Mouse (Mus musculus): ENCODE data around the gene Gm3233. TPM values are rescaled to one million over a fixed set of nuclear protein-coding genes. Genes with fewer than 3 reads are reported as not detected.

Gene Gm3233
- polyA plus RNA-seq, 1 experiment from 2014 or later = not detected

Other genes with a start within 250 kb of the Gm3233 start
- gene Fam207a, start 243.9 kb downstream of the Gm3233 start, polyA plus RNA-seq (2015; fragmentation: Nextera tagmentation; extraction: Ambion mirVana) = 36.5 and 36.6 TPM in 2 replicates
- gene Itgb2, start 229.4 kb downstream of the Gm3233 start, polyA plus RNA-seq (2015; fragmentation: Nextera tagmentation; extraction: Ambion mirVana) = 1.6 and 1.7 TPM in 2 replicates
- 194 and 206 TPM in 2 replicates for gene Pttg1ip, start 178.0 kb downstream of the Gm3233 start, polyA plus RNA-seq (2015; fragmentation: Nextera tagmentation; extraction: Ambion mirVana)
- 365 and 369 TPM in 2 replicates for gene Sumo3, start 153.6 kb downstream of the Gm3233 start, polyA plus RNA-seq (2015; fragmentation: Nextera tagmentation; extraction: Ambion mirVana)
- gene Gm49325, start 153.5 kb downstream of the Gm3233 start, polyA plus RNA-seq (2015; fragmentation: Nextera tagmentation; extraction: Ambion mirVana) = 2.2 TPM in 1 of 2 replicates, not detected in the other
- gene Ube2g2, start 137.4 kb downstream of the Gm3233 start, polyA plus RNA-seq (2015; fragmentation: Nextera tagmentation; extraction: Ambion mirVana) = 78.8 and 90.2 TPM in 2 replicates
- 0.26 and 0.71 TPM in 2 replicates for gene Tspear, start 73.1 kb downstream of the Gm3233 start, polyA plus RNA-seq (2015; fragmentation: Nextera tagmentation; extraction: Ambion mirVana)
- gene Gm19402, start 68.9 kb downstream of the Gm3233 start, polyA plus RNA-seq (2015; fragmentation: Nextera tagmentation; extraction: Ambion mirVana) = not detected in 2 replicates
- gene Gm9508, start 62.4 kb downstream of the Gm3233 start, polyA plus RNA-seq (2015; fragmentation: Nextera tagmentation; extraction: Ambion mirVana) = not detected in 2 replicates
- gene Gm10272, start 53.1 kb downstream of the Gm3233 start, polyA plus RNA-seq (2015; fragmentation: Nextera tagmentation; extraction: Ambion mirVana) = not detected in 2 replicates
- gene Gm10024, start 48.2 kb downstream of the Gm3233 start, polyA plus RNA-seq (2015; fragmentation: Nextera tagmentation; extraction: Ambion mirVana) = not detected in 2 replicates
- not detected in 2 replicates for gene Gm10142, start 43.9 kb downstream of the Gm3233 start, polyA plus RNA-seq (2015; fragmentation: Nextera tagmentation; extraction: Ambion mirVana)
- gene Krtap12-1, start 39.1 kb downstream of the Gm3233 start, polyA plus RNA-seq (2015; fragmentation: Nextera tagmentation; extraction: Ambion mirVana) = not detected in 2 replicates
- gene Gm10100, start 33.2 kb downstream of the Gm3233 start, polyA plus RNA-seq (2015; fragmentation: Nextera tagmentation; extraction: Ambion mirVana) = not detected in 2 replicates
- not detected in 2 replicates for gene Gm18596, start 17.0 kb downstream of the Gm3233 start, polyA plus RNA-seq (2015; fragmentation: Nextera tagmentation; extraction: Ambion mirVana)
- gene Gm9736, start 8.3 kb downstream of the Gm3233 start, polyA plus RNA-seq (2015; fragmentation: Nextera tagmentation; extraction: Ambion mirVana) = not detected in 2 replicates
- gene Gm3238, start 11.6 kb upstream of the Gm3233 start, polyA plus RNA-seq (2015; fragmentation: Nextera tagmentation; extraction: Ambion mirVana) = not detected in 2 replicates
- gene Gm7138, start 17.3 kb upstream of the Gm3233 start, polyA plus RNA-seq (2015; fragmentation: Nextera tagmentation; extraction: Ambion mirVana) = not detected in 2 replicates
- not detected in 2 replicates for gene Gm3250, start 22.9 kb upstream of the Gm3233 start, polyA plus RNA-seq (2015; fragmentation: Nextera tagmentation; extraction: Ambion mirVana)
- not detected in 2 replicates for gene Gm7137, start 28.5 kb upstream of the Gm3233 start, polyA plus RNA-seq (2015; fragmentation: Nextera tagmentation; extraction: Ambion mirVana)
- gene Gm9639, start 35.4 kb upstream of the Gm3233 start, polyA plus RNA-seq (2015; fragmentation: Nextera tagmentation; extraction: Ambion mirVana) = not detected in 2 replicates
- gene Gm19668, start 39.5 kb upstream of the Gm3233 start, polyA plus RNA-seq (2015; fragmentation: Nextera tagmentation; extraction: Ambion mirVana) = not detected in 2 replicates
- gene Gm9507, start 52.2 kb upstream of the Gm3233 start, polyA plus RNA-seq (2015; fragmentation: Nextera tagmentation; extraction: Ambion mirVana) = not detected in 2 replicates
- not detected in 2 replicates for gene Gm2696, start 55.0 kb upstream of the Gm3233 start, polyA plus RNA-seq (2015; fragmentation: Nextera tagmentation; extraction: Ambion mirVana)
- gene Krtap10-4, start 67.4 kb upstream of the Gm3233 start, polyA plus RNA-seq (2015; fragmentation: Nextera tagmentation; extraction: Ambion mirVana) = not detected in 2 replicates
- not detected in 2 replicates for gene Krtap10-10, start 76.3 kb upstream of the Gm3233 start, polyA plus RNA-seq (2015; fragmentation: Nextera tagmentation; extraction: Ambion mirVana)
- not detected in 2 replicates for gene Gm36176, start 87.1 kb upstream of the Gm3233 start, polyA plus RNA-seq (2015; fragmentation: Nextera tagmentation; extraction: Ambion mirVana)
- gene Gm10318, start 93.2 kb upstream of the Gm3233 start, polyA plus RNA-seq (2015; fragmentation: Nextera tagmentation; extraction: Ambion mirVana) = not detected in 2 replicates
- gene Gm3285, start 102.3 kb upstream of the Gm3233 start, polyA plus RNA-seq (2015; fragmentation: Nextera tagmentation; extraction: Ambion mirVana) = not detected in 2 replicates
- 4.6 and 4.9 TPM in 2 replicates for gene Lrrc3, start 142.9 kb upstream of the Gm3233 start, polyA plus RNA-seq (2015; fragmentation: Nextera tagmentation; extraction: Ambion mirVana)
- gene Trpm2, start 210.9 kb upstream of the Gm3233 start, polyA plus RNA-seq (2015; fragmentation: Nextera tagmentation; extraction: Ambion mirVana) = 0.59 and 0.95 TPM in 2 replicates
- 33.9 and 34.2 TPM in 2 replicates for gene 1810043G02Rik, start 218.8 kb upstream of the Gm3233 start, polyA plus RNA-seq (2015; fragmentation: Nextera tagmentation; extraction: Ambion mirVana)